17 mouse cellular contexts compared by ENCODE assay signal in genomic region chr6:148207522-148207921, GRCm38 (mm10).
"Had no signal": no experiment of that assay in that cellular context is flagged by ENCODE, and none has a peak within 500 bp of the region (broad histone marks: within the 10 kb centered on the region; RNA-seq: fewer than 3 reads in every experiment).

No protein-coding gene starts in this region.

- H3K9ac ChIP-seq: neural tube, embryonic 12.5 days; neural tube, embryonic 13.5 days; neural tube, embryonic 15.5 days; stomach, embryonic 15.5 days had no signal

- H3K27ac ChIP-seq: neural tube, embryonic 12.5 days; neural tube, embryonic 13.5 days; neural tube, embryonic 15.5 days; stomach, embryonic 15.5 days; stomach, postnatal 0 days had no signal

- H3K9me3 ChIP-seq: neural tube, embryonic 12.5 days; neural tube, embryonic 13.5 days; neural tube, embryonic 15.5 days; stomach, embryonic 15.5 days had no signal

- DNase-seq: retina, postnatal 1 day; right cerebral cortex, adult 18-20 months; right cerebral cortex, postnatal 14 days; right cerebral cortex, postnatal 25 days; right cerebral cortex, postnatal 4 days; spleen, adult 18-20 months; thymus, adult 18-20 months; thymus, adult 2 months; thymus, postnatal 14 days; thymus, postnatal 25 days; thymus, postnatal 36 days; thymus, postnatal 4 days had no signal

- H3K4me2 ChIP-seq: neural tube, embryonic 12.5 days; neural tube, embryonic 13.5 days; neural tube, embryonic 15.5 days; stomach, embryonic 15.5 days had no signal

- H3K4me3 ChIP-seq: neural tube, embryonic 12.5 days; neural tube, embryonic 13.5 days; neural tube, embryonic 15.5 days; stomach, embryonic 15.5 days had no signal

- H3K27me3 ChIP-seq: neural tube, embryonic 12.5 days; neural tube, embryonic 13.5 days; neural tube, embryonic 15.5 days; stomach, embryonic 15.5 days had no signal
